Mouse (Mus musculus) right cerebral cortex, adult 18-20 months (tissue): ENCODE measurements at regions not wholly inside any gene's neighbourhood (a gene's known extent, or its start where the extent isn't known, plus 50 kb on each side); places are given as distances from the start of the nearest gene placed in this dataset.
A peak's percentile ranks its signal among the peaks of the same experiment; 100 is the strongest.

ENCODE experiments used
- DNase-seq: peaks from one replicate; pipeline ENCODE4 v3.0.0; 2022; ENCODE audit warnings: mixed read lengths

GRCm38 (mm10) chr6:17157270-17157669 is 92.3 kb downstream of the Tes start:
- no peak for DNase-seq

GRCm38 (mm10) chr6:17169971-17170781 is 105.2 kb downstream of the Tes start:
- peak; percentile 35 for DNase-seq

- no peak for DNase-seq
Measured at GRCm38 (mm10) chr6:17170782-17171272, 105.9 kb downstream of the Tes start.

GRCm38 (mm10) chr6:17171273-17172011 is 106.5 kb downstream of the Tes start:
- peak; percentile 25 for DNase-seq

- no peak for DNase-seq
Measured at GRCm38 (mm10) chr6:17172050-17172449, 107.1 kb downstream of the Tes start.

GRCm38 (mm10) chr6:17177153-17177552 is 103.8 kb upstream of the Cav2 start:
- DNase-seq = no peak

- no peak for DNase-seq
Measured at GRCm38 (mm10) chr6:17179476-17179875, 101.5 kb upstream of the Cav2 start.

GRCm38 (mm10) chr6:17186604-17187003 is 94.4 kb upstream of the Cav2 start:
- no peak for DNase-seq

- peak; percentile 17 for DNase-seq
Measured at GRCm38 (mm10) chr6:17187106-17187505, 93.9 kb upstream of the Cav2 start.

- no peak for DNase-seq
Measured at GRCm38 (mm10) chr6:17195538-17195937, 85.4 kb upstream of the Cav2 start.

- DNase-seq = no peak
Measured at GRCm38 (mm10) chr6:17197728-17198397, 83.1 kb upstream of the Cav2 start.

GRCm38 (mm10) chr6:17198876-17199275 is 82.1 kb upstream of the Cav2 start:
- DNase-seq = no peak

GRCm38 (mm10) chr6:17201916-17202636 is 78.9 kb upstream of the Cav2 start:
- no peak for DNase-seq

GRCm38 (mm10) chr6:17203302-17203701 is 77.7 kb upstream of the Cav2 start:
- no peak for DNase-seq

- no peak for DNase-seq
Measured at GRCm38 (mm10) chr6:17203900-17204686, 76.9 kb upstream of the Cav2 start.

GRCm38 (mm10) chr6:17206932-17207331 is 74.1 kb upstream of the Cav2 start:
- no peak for DNase-seq

- DNase-seq = no peak
Measured at GRCm38 (mm10) chr6:17209792-17210191, 71.2 kb upstream of the Cav2 start.

- DNase-seq = peak; percentile 43
Measured at GRCm38 (mm10) chr6:17211346-17211745, 69.6 kb upstream of the Cav2 start.

- DNase-seq = no peak
Measured at GRCm38 (mm10) chr6:17214774-17215173, 66.2 kb upstream of the Cav2 start.

GRCm38 (mm10) chr6:17216442-17216841 is 64.5 kb upstream of the Cav2 start:
- DNase-seq = no peak

GRCm38 (mm10) chr6:17223744-17224143 is 57.2 kb upstream of the Cav2 start:
- DNase-seq = no peak

GRCm38 (mm10) chr6:17224852-17225251 is 56.1 kb upstream of the Cav2 start:
- no peak for DNase-seq
